Mouse (Mus musculus): Measurements from ENCODE around the gene Macrod2. TPM values are rescaled to one million over a fixed set of nuclear protein-coding genes. Genes with fewer than 3 reads are reported as not detected.

Gene Macrod2
- polyA plus RNA-seq, 1 experiment from 2014 or later: 34.2 TPM

- peaks cover 23% of the 10 kb centered on the region for H3K4me1 ChIP-seq
- H3K36me3 ChIP-seq (replicated peaks): no peaks in the 10 kb centered on the region
- H3K4me3 ChIP-seq: no peak overlapping the region
- no peak overlapping the region for H3K27ac ChIP-seq
- no peak for DNase-seq (ENCODE audit: extremely low spot score, low spot score)
- no peaks in the 10 kb centered on the region for H3K9me3 ChIP-seq
- 82% methylated on average over 4 of the region's 4 CpGs for WGBS
- no peaks in the 10 kb centered on the region for H3K27me3 ChIP-seq (ENCODE audit: poor library complexity, severe bottlenecking)
Observed at GRCm38 (mm10) chr2:141200481-141200880, 805.4 kb downstream of the Macrod2 start.

- no peaks in the 10 kb centered on the region for H3K9me3 ChIP-seq
- H3K36me3 ChIP-seq (replicated peaks): no peaks in the 10 kb centered on the region
- H3K27ac ChIP-seq: no peak overlapping the region
- H3K4me1 ChIP-seq: peaks cover 23% of the 10 kb centered on the region
- DNase-seq (ENCODE audit: extremely low spot score, low spot score): no peak
- H3K27me3 ChIP-seq (ENCODE audit: poor library complexity, severe bottlenecking): no peaks in the 10 kb centered on the region
- no peak overlapping the region for H3K4me3 ChIP-seq
- 67% methylated on average over 2 of the region's 2 CpGs for WGBS
Observed at GRCm38 (mm10) chr2:141201303-141202014, 806.4 kb downstream of the Macrod2 start.

- H3K9me3 ChIP-seq: no peaks in the 10 kb centered on the region
- H3K4me1 ChIP-seq: peaks cover 23% of the 10 kb centered on the region
- no peak for DNase-seq (ENCODE audit: extremely low spot score, low spot score)
- H3K36me3 ChIP-seq (replicated peaks): no peaks in the 10 kb centered on the region
- WGBS: 70% methylated on average over 1 of the region's 1 CpGs
- no peaks in the 10 kb centered on the region for H3K27me3 ChIP-seq (ENCODE audit: poor library complexity, severe bottlenecking)
- H3K4me3 ChIP-seq: no peak overlapping the region
- H3K27ac ChIP-seq: no peak overlapping the region
Observed at GRCm38 (mm10) chr2:141202015-141202364, 806.9 kb downstream of the Macrod2 start.

- 91% methylated on average over 5 of the region's 5 CpGs for WGBS
- no peak for DNase-seq (ENCODE audit: extremely low spot score, low spot score)
- Histone ChIP-seq H3K27ac (no peak overlapping the region), H3K36me3 (replicated peaks) (no peaks in the 10 kb centered on the region), H3K27me3 (ENCODE audit: poor library complexity, severe bottlenecking) (no peaks in the 10 kb centered on the region), H3K4me3 (no peak overlapping the region), H3K4me1 (no peaks in the 10 kb centered on the region), H3K9me3 (no peaks in the 10 kb centered on the region)
Observed at GRCm38 (mm10) chr2:141211346-141211745, 816.2 kb downstream of the Macrod2 start.

GRCm38 (mm10) chr2:141212291-141212690, 817.2 kb downstream of the Macrod2 start:
- 91% methylated on average over 2 of the region's 2 CpGs for WGBS
- no peaks in the 10 kb centered on the region for H3K27me3 ChIP-seq (ENCODE audit: poor library complexity, severe bottlenecking)
- no peak for DNase-seq (ENCODE audit: extremely low spot score, low spot score)
- no peaks in the 10 kb centered on the region for H3K4me1 ChIP-seq
- no peak overlapping the region for H3K27ac ChIP-seq
- no peaks in the 10 kb centered on the region for H3K9me3 ChIP-seq
- H3K4me3 ChIP-seq: no peak overlapping the region
- no peaks in the 10 kb centered on the region for H3K36me3 ChIP-seq (replicated peaks)

GRCm38 (mm10) chr2:141217490-141217889, 822.4 kb downstream of the Macrod2 start:
- peaks cover 5% of the 10 kb centered on the region; the same call in 1 of the 2 replicates for H3K4me1 ChIP-seq
- no peak for DNase-seq (ENCODE audit: extremely low spot score, low spot score)
- H3K27ac ChIP-seq: no peak overlapping the region
- no peak overlapping the region for H3K4me3 ChIP-seq
- 79% methylated on average over 2 of the region's 2 CpGs for WGBS
- H3K36me3 ChIP-seq (replicated peaks): no peaks in the 10 kb centered on the region; the same call in 1 of the 2 replicates
- H3K27me3 ChIP-seq (ENCODE audit: poor library complexity, severe bottlenecking): no peaks in the 10 kb centered on the region
- H3K9me3 ChIP-seq: peaks cover 16% of the 10 kb centered on the region

- 84% methylated on average over 3 of the region's 3 CpGs for WGBS
- peaks cover 16% of the 10 kb centered on the region for H3K9me3 ChIP-seq
- DNase-seq (ENCODE audit: extremely low spot score, low spot score): no peak
- H3K27me3 ChIP-seq (ENCODE audit: poor library complexity, severe bottlenecking): no peaks in the 10 kb centered on the region
- H3K27ac ChIP-seq: no peak overlapping the region
- peaks cover 5% of the 10 kb centered on the region; the same call in 1 of the 2 replicates for H3K4me1 ChIP-seq
- H3K36me3 ChIP-seq (replicated peaks): no peaks in the 10 kb centered on the region; the same call in 1 of the 2 replicates
- no peak overlapping the region for H3K4me3 ChIP-seq
Observed at GRCm38 (mm10) chr2:141217925-141218324, 822.8 kb downstream of the Macrod2 start.

GRCm38 (mm10) chr2:141228809-141229208, 833.7 kb downstream of the Macrod2 start:
- Histone ChIP-seq H3K4me3 (no peak overlapping the region), H3K36me3 (replicated peaks) (no peaks in the 10 kb centered on the region), H3K27ac (no peak overlapping the region), H3K27me3 (ENCODE audit: poor library complexity, severe bottlenecking) (no peaks in the 10 kb centered on the region), H3K9me3 (no peaks in the 10 kb centered on the region), H3K4me1 (peaks cover 21% of the 10 kb centered on the region)
- DNase-seq (ENCODE audit: extremely low spot score, low spot score): no peak
- 85% methylated on average over 1 of the region's 1 CpGs for WGBS

GRCm38 (mm10) chr2:141229820-141230219, 834.7 kb downstream of the Macrod2 start:
- no peak overlapping the region for H3K27ac ChIP-seq
- H3K4me3 ChIP-seq: no peak overlapping the region
- no peaks in the 10 kb centered on the region for H3K9me3 ChIP-seq
- H3K27me3 ChIP-seq (ENCODE audit: poor library complexity, severe bottlenecking): no peaks in the 10 kb centered on the region
- WGBS: 75% methylated on average over 6 of the region's 6 CpGs
- no peaks in the 10 kb centered on the region for H3K36me3 ChIP-seq (replicated peaks)
- peaks cover 31% of the 10 kb centered on the region for H3K4me1 ChIP-seq
- DNase-seq (ENCODE audit: extremely low spot score, low spot score): no peak

GRCm38 (mm10) chr2:141231011-141231668, 836.0 kb downstream of the Macrod2 start:
- no peak for DNase-seq (ENCODE audit: extremely low spot score, low spot score)
- H3K9me3 ChIP-seq: no peaks in the 10 kb centered on the region
- H3K36me3 ChIP-seq (replicated peaks): no peaks in the 10 kb centered on the region
- peak overlapping the region; percentile 15; the same call in 1 of the 2 replicates for H3K27ac ChIP-seq
- no peak overlapping the region for H3K4me3 ChIP-seq
- no peaks in the 10 kb centered on the region for H3K27me3 ChIP-seq (ENCODE audit: poor library complexity, severe bottlenecking)
- H3K4me1 ChIP-seq: peaks cover 38% of the 10 kb centered on the region
- 51% methylated on average over 16 of the region's 16 CpGs for WGBS

GRCm38 (mm10) chr2:141234306-141234705, 839.2 kb downstream of the Macrod2 start:
- Histone ChIP-seq H3K9me3 (no peaks in the 10 kb centered on the region), H3K4me3 (no peak overlapping the region), H3K4me1 (peaks cover 38% of the 10 kb centered on the region), H3K27me3 (ENCODE audit: poor library complexity, severe bottlenecking) (no peaks in the 10 kb centered on the region), H3K36me3 (replicated peaks) (no peaks in the 10 kb centered on the region), H3K27ac (peak overlapping the region; percentile 35)
- 47% methylated on average over 8 of the region's 8 CpGs for WGBS
- peak; percentile 38 for DNase-seq (ENCODE audit: extremely low spot score, low spot score)

GRCm38 (mm10) chr2:141234724-141235453, 839.8 kb downstream of the Macrod2 start:
- Histone ChIP-seq H3K27me3 (ENCODE audit: poor library complexity, severe bottlenecking) (no peaks in the 10 kb centered on the region), H3K4me3 (no peak overlapping the region), H3K27ac (peak overlapping the region; percentile 48; the same call in 1 of the 2 replicates), H3K9me3 (no peaks in the 10 kb centered on the region), H3K36me3 (replicated peaks) (no peaks in the 10 kb centered on the region), H3K4me1 (peaks cover 34% of the 10 kb centered on the region)
- WGBS: 33% methylated on average over 5 of the region's 5 CpGs
- DNase-seq (ENCODE audit: extremely low spot score, low spot score): no peak

- Histone ChIP-seq H3K4me3 (no peak overlapping the region), H3K27ac (no peak overlapping the region), H3K36me3 (replicated peaks) (no peaks in the 10 kb centered on the region), H3K27me3 (ENCODE audit: poor library complexity, severe bottlenecking) (no peaks in the 10 kb centered on the region), H3K4me1 (no peaks in the 10 kb centered on the region), H3K9me3 (no peaks in the 10 kb centered on the region)
- 91% methylated on average over 2 of the region's 2 CpGs for WGBS
- no peak for DNase-seq (ENCODE audit: extremely low spot score, low spot score)
Observed at GRCm38 (mm10) chr2:141247680-141248079, 852.6 kb downstream of the Macrod2 start.
